Mouse (Mus musculus) limb, embryonic 11.5 days (tissue): ENCODE measurements around the gene Ihh. TPM values are rescaled to one million over a fixed set of nuclear protein-coding genes. Genes with fewer than 3 reads are reported as not detected.
A peak's percentile ranks its signal among the peaks of the same experiment; 100 is the strongest.

Experiments
- ATAC-seq: fragments of 200-750 bp; cut with Nextera tagmentation; 2 replicates; pipeline ENCODE4 v1.8.0; 2017; ENCODE audit warnings: low read depth; ENCODE audit not compliant: insufficient number of reproducible peaks, low FRiP score, low TSS enrichment
- DNase-seq: peaks from one replicate; pipeline ENCODE4 v3.0.0-alpha.2; 2015; ENCODE audit warnings: low spot score
- H3K27ac ChIP-seq: fragments of 300-500 bp; sonication (generic); replicated peaks from 2 replicates; pipeline ENCODE4 v1.5.1; 2014; ENCODE audit warnings: low read depth, mild to moderate bottlenecking, low read length
- H3K27me3 ChIP-seq: fragments of 300-500 bp; sonication (generic); 2 replicates; pipeline ENCODE4 v1.6.1; 2014; ENCODE audit warnings: mild to moderate bottlenecking, low read length, mixed read lengths; ENCODE audit not compliant: control insufficient read depth, insufficient read depth
- H3K36me3 ChIP-seq: fragments of 300-500 bp; sonication (generic); 2 replicates; pipeline ENCODE4 v1.6.1; 2014; ENCODE audit warnings: mild to moderate bottlenecking, low read length, moderate library complexity, mixed read lengths; ENCODE audit not compliant: control insufficient read depth, insufficient read depth
- H3K4me1 ChIP-seq: fragments of 300-500 bp; sonication (generic); 2 replicates; pipeline ENCODE4 v1.6.1; 2014; ENCODE audit warnings: low read length, mixed read lengths; ENCODE audit not compliant: control insufficient read depth, insufficient read depth
- H3K4me2 ChIP-seq: fragments of 300-500 bp; sonication (generic); 2 replicates; pipeline ENCODE4 v1.6.1; 2014; ENCODE audit warnings: low read depth, mild to moderate bottlenecking, moderate library complexity; ENCODE audit not compliant: severe bottlenecking
- H3K4me3 ChIP-seq: fragments of 300-500 bp; sonication (generic); 2 replicates; pipeline ENCODE4 v1.5.1; 2014; ENCODE audit warnings: low read depth, low read length
- H3K9ac ChIP-seq: fragments of 300-500 bp; sonication (generic); 2 replicates; pipeline ENCODE4 v1.6.1; 2014; ENCODE audit warnings: mild to moderate bottlenecking, low read length
- H3K9me3 ChIP-seq: fragments of 300-500 bp; sonication (generic); 2 replicates; pipeline ENCODE4 v1.6.1; 2016; ENCODE audit warnings: low read length; ENCODE audit not compliant: control insufficient read depth
- WGBS: fragments of 180-500 bp; shearing (Covaris S2); extraction: QIAGEN DNeasy Blood & Tissue Kit; methylation state at CpG from one replicate; pipeline ENCODE4 v1.1.7; 2014; 5-methylcytosine and 5-hydroxymethylcytosine counted together
- polyA plus RNA-seq: library from polyadenylated mRNA; unstranded; fragments of >200 nt; fragmentation: Nextera tagmentation; extraction: Ambion mirVana; gene quantifications from 2 replicates; pipeline ENCODE4 v1.2.1, GENCODE M21; 2014

Ihh gene
- polyA plus RNA-seq = 0.27 and 0.61 TPM in 2 replicates

GRCm38 (mm10) chr1:74951556-74952210, at the start of gene Ihh:
Ihh (minus strand) TSS chr1:74951672.
- DNase-seq (peak; percentile 46), ATAC-seq (no peak)
- Histone ChIP-seq H3K36me3 (no peaks in the 10 kb centered on the region), H3K27me3 (peaks cover 83% of the 10 kb centered on the region), H3K9me3 (no peaks in the 10 kb centered on the region; the same call in 1 of the 2 replicates), H3K27ac (no peak within 1 kb of the TSS), H3K4me1 (peaks cover 9% of the 10 kb centered on the region), H3K4me2 (peak within 1 kb of the TSS; percentile 58), H3K4me3 (peak within 1 kb of the TSS; percentile 33), H3K9ac (no peak within 1 kb of the TSS)
- 2% methylated on average over 36 of the region's 55 CpGs for WGBS

GRCm38 (mm10) chr1:75001183-75001582, 49.7 kb upstream of the Ihh start:
- Histone ChIP-seq H3K36me3 (no peaks in the 10 kb centered on the region), H3K9ac (no peak overlapping the region), H3K27me3 (no peaks in the 10 kb centered on the region), H3K4me2 (no peak overlapping the region), H3K27ac (no peak overlapping the region), H3K9me3 (no peaks in the 10 kb centered on the region), H3K4me3 (no peak overlapping the region), H3K4me1 (no peaks in the 10 kb centered on the region)
- DNase-seq (no peak), ATAC-seq (no peak)
- WGBS = 66% methylated on average over 6 of the region's 6 CpGs

- no peaks in the 10 kb centered on the region for H3K9me3 ChIP-seq
- H3K4me2 ChIP-seq = no peak overlapping the region
- H3K4me1 ChIP-seq = no peaks in the 10 kb centered on the region
- WGBS = 6% methylated on average over 1 of the region's 1 CpGs
- ATAC-seq (no peak), DNase-seq (peak; percentile 78)
- H3K36me3 ChIP-seq = no peaks in the 10 kb centered on the region
- no peaks in the 10 kb centered on the region for H3K27me3 ChIP-seq
- no peak overlapping the region for H3K27ac ChIP-seq
- no peak overlapping the region for H3K9ac ChIP-seq
- no peak overlapping the region for H3K4me3 ChIP-seq
Measured at GRCm38 (mm10) chr1:75000496-75000895, 49.0 kb upstream of the Ihh start.

GRCm38 (mm10) chr1:74999173-74999572, 47.7 kb upstream of the Ihh start:
- no peaks in the 10 kb centered on the region for H3K36me3 ChIP-seq
- no peak overlapping the region for H3K4me2 ChIP-seq
- no peaks in the 10 kb centered on the region for H3K27me3 ChIP-seq
- DNase-seq = no peak
- no peak overlapping the region for H3K9ac ChIP-seq
- WGBS = 82% methylated on average over 5 of the region's 5 CpGs
- no peaks in the 10 kb centered on the region for H3K4me1 ChIP-seq
- H3K27ac ChIP-seq = no peak overlapping the region
- no peak for ATAC-seq
- no peak overlapping the region for H3K4me3 ChIP-seq
- H3K9me3 ChIP-seq = no peaks in the 10 kb centered on the region

- Histone ChIP-seq H3K27ac (no peak overlapping the region), H3K36me3 (no peaks in the 10 kb centered on the region), H3K4me1 (no peaks in the 10 kb centered on the region), H3K9ac (no peak overlapping the region), H3K9me3 (no peaks in the 10 kb centered on the region), H3K4me2 (no peak overlapping the region), H3K27me3 (no peaks in the 10 kb centered on the region), H3K4me3 (no peak overlapping the region)
- ATAC-seq (no peak), DNase-seq (no peak)
- WGBS = 79% methylated on average over 2 of the region's 2 CpGs
Measured at GRCm38 (mm10) chr1:74997231-74997630, 45.8 kb upstream of the Ihh start.

- H3K9ac ChIP-seq = no peak overlapping the region
- H3K4me3 ChIP-seq = no peak overlapping the region
- H3K36me3 ChIP-seq = no peaks in the 10 kb centered on the region
- H3K9me3 ChIP-seq = no peaks in the 10 kb centered on the region
- H3K27me3 ChIP-seq = no peaks in the 10 kb centered on the region
- no peak overlapping the region for H3K27ac ChIP-seq
- H3K4me2 ChIP-seq = no peak overlapping the region
- 83% methylated on average over 8 of the region's 8 CpGs for WGBS
- H3K4me1 ChIP-seq = 0 out of 2 replicates have a peak, but pooled peaks cover 2% of the 10 kb centered on the region
- ATAC-seq (no peak), DNase-seq (no peak)
Measured at GRCm38 (mm10) chr1:74977001-74977400, 25.5 kb upstream of the Ihh start.

GRCm38 (mm10) chr1:74975936-74976335, 24.5 kb upstream of the Ihh start:
- ATAC-seq = no peak

GRCm38 (mm10) chr1:74973590-74973989, 22.1 kb upstream of the Ihh start:
- Histone ChIP-seq H3K4me2 (no peak overlapping the region), H3K4me1 (0 out of 2 replicates have a peak, but pooled peaks cover under 1% of the 10 kb centered on the region), H3K4me3 (no peak overlapping the region), H3K9me3 (no peaks in the 10 kb centered on the region), H3K36me3 (no peaks in the 10 kb centered on the region), H3K27ac (no peak overlapping the region), H3K9ac (no peak overlapping the region), H3K27me3 (no peaks in the 10 kb centered on the region)
- DNase-seq = no peak
- WGBS = 83% methylated on average over 6 of the region's 6 CpGs
- ATAC-seq = no peak

More at GRCm38 (mm10) chr1:74975936-74976335, 24.5 kb upstream of the Ihh start:
- H3K4me3 ChIP-seq = no peak overlapping the region
- no peak for DNase-seq
- 0 out of 2 replicates have a peak, but pooled peaks cover 2% of the 10 kb centered on the region for H3K4me1 ChIP-seq
- H3K36me3 ChIP-seq = no peaks in the 10 kb centered on the region
- H3K9me3 ChIP-seq = no peaks in the 10 kb centered on the region
- no peak overlapping the region for H3K4me2 ChIP-seq
- 86% methylated on average over 1 of the region's 1 CpGs for WGBS
- no peak overlapping the region for H3K9ac ChIP-seq
- H3K27me3 ChIP-seq = no peaks in the 10 kb centered on the region
- no peak overlapping the region for H3K27ac ChIP-seq
